Mouse (Mus musculus) cerebellum, adult 9-11 months (tissue): ENCODE measurements around the gene Zscan10.

ENCODE experiments used
- DNase-seq: peaks from one replicate; pipeline ENCODE4 v3.0.0; 2022

The Zscan10 gene

DNA sequence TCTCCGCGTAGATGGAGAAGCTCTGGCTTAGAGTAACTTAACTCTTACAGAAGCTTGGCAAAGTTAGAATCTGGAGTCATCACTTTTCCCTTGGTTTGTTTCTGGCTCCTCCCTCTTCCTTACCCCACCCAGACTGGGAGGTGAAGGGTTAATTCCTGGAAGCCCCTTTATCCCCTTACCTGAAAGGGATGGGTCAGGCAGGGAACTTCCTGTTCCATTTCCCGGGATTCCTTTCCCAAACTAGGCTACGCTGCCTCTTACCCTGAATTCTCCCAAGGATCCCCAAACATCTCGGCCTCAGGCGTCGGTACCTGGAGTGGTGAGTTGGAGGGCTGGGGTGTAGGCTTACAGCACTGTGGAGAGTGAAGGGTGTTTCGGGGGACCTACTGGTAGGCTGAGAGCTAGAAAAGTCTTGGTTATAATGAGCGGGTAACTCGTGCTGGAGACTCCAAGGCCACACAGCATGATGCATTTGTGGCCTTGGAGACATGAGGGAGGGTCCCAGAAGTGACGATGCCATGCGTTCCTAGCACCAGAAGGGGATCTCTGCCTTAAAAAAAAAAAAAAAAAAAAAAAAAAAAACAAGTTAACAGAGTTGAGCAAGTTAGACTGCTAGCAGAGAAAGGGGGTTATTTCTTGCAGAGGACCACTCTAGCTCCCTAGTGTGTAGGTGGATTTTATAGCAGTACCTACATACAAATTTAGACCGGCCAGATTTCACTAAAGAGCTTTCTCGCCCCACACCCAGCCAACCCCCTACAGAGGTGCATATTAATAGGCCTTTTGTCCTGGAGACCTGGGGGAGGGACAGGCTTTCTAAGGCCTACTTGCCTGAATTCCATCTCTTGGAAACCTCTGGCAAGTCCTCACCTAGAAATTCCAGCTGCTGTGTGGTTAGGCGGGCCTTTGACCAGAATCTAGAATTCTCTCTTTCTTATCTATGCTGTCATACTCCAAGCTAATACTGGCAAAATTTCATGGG lies at the start of gene Zscan10:
Gene Zscan10 (plus strand): TSS at position 216 of the 982 bp plus-strand sequence.
- DNase-seq = no peak

DNA sequence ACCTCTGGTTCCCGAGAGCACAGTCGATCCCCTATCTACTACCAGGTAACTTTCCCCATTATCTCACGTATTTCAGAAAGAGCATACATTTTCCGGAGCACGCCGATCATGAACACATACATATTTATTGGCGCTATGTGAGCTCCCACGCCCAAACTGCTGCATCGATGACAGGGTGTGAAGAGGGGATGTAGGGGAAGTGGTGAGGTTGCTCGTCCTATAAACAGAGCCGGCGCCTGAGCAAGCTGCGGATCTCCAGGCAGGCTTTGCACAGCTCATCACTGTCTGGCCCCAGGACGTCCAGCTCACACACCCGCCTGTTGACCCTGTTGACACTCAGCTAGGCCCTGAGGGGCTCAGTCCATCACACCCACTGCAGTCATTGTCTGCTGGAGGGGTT lies 49.8 kb upstream of the Zscan10 start:
- peak; percentile 67 for DNase-seq

- peak; percentile 66 for DNase-seq
Observed at GRCm38 (mm10) chr17:23551416-23551815, 49.2 kb upstream of the Zscan10 start.

DNA sequence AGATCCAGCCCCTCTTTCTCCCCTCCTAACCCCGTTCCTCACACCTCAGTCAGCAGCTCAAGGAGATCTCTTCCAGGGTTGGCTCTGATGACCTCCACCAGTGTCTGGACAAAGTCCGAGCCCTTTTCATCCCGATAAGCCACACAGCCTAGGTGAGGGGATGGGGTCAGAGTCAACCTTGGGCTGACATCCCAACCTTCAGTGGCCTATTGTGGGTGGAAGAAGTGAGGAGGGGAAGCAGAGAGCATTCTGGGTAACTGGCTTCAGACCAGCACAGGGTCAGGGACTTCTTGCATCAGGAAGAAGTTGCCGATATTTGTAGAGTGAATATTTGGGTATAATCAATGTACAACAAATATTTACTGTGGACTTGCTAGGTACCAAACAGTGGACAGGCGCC lies 48.7 kb upstream of the Zscan10 start:
- peak; percentile 59 for DNase-seq

DNA sequence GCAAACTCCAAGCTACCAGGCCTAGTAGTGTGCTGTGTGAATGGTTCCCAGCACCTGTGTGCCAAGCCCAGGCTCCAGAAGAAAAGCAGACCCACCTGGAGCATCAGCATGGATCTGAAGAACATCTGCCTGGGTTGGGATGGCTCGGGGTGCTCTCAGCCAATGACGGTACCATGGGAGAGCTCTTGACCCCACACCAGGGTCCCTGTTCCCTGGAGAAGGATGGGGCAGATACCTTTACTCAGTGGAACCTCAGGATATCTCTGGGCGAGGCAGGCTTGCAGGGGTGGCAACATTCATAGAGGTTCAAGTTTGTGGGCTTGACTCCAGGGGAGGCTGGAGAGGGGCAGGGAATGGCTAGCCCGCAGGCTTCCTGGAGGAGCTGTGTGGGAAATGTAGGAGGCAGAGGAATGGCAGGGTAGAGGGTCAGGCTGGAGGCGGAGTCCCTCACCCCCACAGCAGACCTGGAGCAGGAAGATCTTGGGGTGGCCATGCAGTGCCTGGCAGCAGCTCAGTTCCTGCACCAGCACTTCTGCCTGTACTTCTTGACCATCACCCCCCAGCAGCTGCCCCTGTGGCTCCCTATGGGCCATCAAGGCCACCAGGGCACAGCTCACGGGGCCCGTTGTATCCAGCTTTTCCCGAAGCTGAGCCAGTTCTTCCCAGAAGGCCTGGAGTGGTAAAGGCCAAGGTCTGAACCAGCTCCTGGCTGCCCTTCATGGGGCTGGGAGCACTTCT lies 47.6 kb upstream of the Zscan10 start:
- DNase-seq = peak; percentile 51

DNA sequence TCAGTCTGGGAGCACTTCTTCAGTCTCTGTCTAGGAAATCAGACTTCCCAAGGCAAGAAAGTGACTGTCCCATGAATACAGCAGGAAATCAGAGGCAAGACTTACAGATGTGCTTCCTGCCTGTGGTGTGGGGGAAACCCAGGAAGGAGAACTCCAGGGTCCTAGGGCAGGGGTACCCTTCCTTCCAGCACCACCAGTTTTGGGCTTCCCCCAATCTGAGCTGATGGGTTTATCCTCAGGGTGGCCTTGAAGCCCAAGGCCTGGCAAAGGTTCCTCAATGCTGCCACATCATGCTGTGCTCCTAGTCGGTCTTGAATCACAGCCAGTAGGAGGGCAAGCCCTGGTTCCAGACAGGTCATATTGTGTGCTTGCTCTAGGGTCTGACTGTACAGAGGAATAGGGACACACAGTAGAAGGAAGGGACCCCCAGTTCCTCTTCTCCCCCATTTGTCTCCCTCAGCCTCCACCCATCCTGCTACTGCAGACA lies 47.0 kb upstream of the Zscan10 start:
- DNase-seq = peak; percentile 53

GRCm38 (mm10) chr17:23554321-23554720 lies 46.3 kb upstream of the Zscan10 start:
- no peak for DNase-seq

- DNase-seq = no peak
Observed at GRCm38 (mm10) chr17:23555243-23555916, 45.3 kb upstream of the Zscan10 start.

DNA sequence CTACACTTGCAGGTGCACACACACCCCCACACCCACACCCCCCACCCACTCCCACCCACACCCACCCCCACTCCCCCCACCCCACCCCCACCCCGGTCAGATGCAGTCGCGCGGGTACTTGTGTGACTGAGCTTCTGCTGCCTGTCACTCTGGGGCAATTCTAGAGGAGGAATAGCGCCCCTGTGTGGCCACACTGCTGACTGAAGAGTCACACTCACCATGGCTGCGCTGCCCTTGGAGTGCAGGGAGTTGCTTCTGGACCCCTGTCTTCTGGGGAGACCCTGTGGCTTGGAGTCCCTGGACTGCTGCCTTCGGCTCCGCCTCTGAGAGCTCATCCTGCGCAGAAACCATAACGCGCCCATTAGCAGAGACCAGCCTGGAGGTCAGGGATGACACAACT lies 40.9 kb upstream of the Zscan10 start:
- peak; percentile 46 for DNase-seq

GRCm38 (mm10) chr17:23563595-23564367 lies 36.9 kb upstream of the Zscan10 start, which contains the start of gene Zfp213:
TSS of gene Zfp213 (minus strand) at chr17:23564238.
- peak; percentile 97 for DNase-seq

GRCm38 (mm10) chr17:23564368-23564715 lies 36.3 kb upstream of the Zscan10 start:
- no peak for DNase-seq

DNA sequence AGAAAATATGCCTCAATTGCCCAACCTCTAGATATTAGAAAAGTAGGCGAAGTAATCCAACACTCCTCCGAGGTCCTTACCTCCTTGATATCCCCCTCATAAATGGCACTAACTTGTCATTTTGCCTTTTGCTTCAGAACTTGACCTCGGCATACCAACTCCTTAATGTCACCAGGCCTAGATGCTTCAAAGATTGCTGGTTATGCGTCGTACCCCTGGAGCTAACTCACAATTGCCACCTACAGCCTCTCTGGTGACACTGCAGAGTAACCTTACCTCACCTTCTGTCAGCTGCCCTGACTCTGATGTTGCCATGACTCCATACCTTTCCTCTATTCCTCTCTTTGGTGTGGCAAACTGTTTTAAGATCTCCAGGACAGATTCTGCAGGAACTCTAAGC lies 33.9 kb upstream of the Zscan10 start:
- DNase-seq = no peak

DNA sequence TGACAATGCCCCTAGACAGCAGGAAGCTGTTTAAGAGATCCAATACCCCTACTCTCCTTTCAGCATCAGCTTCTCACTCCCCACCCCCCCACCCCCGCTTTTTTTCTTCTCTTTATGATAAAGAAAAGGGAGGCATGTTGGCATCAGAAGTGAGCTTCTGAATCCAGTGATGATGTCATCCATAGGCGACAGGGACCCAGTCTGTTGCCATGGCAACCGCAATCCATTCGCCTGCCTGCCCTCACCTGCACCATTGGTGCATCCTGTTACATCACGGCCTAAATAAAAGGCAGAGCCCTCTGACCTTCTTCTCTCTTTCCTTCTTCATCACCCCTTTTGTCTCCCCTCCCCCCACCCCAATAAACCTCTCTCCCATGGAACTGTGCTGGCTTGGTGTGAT lies 32.3 kb upstream of the Zscan10 start:
- DNase-seq = no peak

DNA sequence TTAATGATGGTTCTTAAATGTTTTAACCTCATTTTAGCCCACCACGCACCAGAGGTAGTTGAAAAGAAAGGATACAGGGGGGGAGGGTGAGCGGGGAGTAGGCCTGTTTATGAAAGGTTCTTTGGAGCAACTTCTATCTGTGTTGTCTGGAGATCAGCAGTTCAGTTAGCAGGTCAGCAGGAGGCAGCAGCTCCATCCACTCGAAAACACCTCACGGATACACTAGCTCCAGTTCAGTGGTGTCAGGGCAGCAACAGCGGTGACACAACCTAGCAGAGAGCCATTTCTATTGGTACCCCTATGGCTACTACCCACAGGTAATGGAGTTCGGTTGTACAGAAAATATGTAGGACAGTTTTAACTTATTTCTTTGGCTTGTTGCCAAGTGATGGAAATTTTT lies 30.6 kb upstream of the Zscan10 start:
- no peak for DNase-seq

GRCm38 (mm10) chr17:23571084-23571483 lies 29.6 kb upstream of the Zscan10 start:
- no peak for DNase-seq

- DNase-seq = no peak
Observed at GRCm38 (mm10) chr17:23572059-23572458, 28.6 kb upstream of the Zscan10 start.

- DNase-seq = no peak
Observed at GRCm38 (mm10) chr17:23574130-23574529, 26.5 kb upstream of the Zscan10 start.

DNA sequence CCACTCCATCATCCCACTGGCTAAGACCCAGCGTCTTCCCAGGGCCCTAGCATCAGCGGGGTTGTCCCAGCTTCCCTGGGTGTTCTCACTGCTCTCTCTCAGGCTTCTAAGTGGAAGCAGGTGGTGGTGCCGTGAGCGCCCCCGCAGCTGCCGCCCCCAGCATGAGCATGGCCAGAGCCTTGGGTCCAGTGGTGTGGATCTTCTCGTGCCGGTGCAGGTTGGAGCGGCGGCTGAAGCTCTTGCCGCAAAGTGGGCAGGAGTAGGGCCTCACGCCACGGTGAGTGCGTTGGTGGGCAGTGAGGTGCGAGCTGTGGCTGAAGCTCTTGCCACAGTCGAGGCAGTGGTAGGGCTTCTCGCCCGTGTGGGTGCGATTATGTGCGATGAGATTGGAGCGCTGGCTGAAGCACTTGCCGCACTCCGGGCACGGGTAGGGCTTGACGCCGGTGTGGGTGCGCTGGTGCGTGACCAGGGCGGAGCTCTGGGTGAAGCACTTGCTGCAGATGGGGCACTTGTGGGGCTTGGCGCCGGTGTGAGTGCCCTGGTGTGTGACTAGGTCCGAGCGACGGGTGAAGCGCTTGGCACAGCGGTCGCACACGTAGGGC lies 24.6 kb upstream of the Zscan10 start:
- no peak for DNase-seq

- DNase-seq = no peak
Observed at GRCm38 (mm10) chr17:23584786-23585185, 15.9 kb upstream of the Zscan10 start.

DNA sequence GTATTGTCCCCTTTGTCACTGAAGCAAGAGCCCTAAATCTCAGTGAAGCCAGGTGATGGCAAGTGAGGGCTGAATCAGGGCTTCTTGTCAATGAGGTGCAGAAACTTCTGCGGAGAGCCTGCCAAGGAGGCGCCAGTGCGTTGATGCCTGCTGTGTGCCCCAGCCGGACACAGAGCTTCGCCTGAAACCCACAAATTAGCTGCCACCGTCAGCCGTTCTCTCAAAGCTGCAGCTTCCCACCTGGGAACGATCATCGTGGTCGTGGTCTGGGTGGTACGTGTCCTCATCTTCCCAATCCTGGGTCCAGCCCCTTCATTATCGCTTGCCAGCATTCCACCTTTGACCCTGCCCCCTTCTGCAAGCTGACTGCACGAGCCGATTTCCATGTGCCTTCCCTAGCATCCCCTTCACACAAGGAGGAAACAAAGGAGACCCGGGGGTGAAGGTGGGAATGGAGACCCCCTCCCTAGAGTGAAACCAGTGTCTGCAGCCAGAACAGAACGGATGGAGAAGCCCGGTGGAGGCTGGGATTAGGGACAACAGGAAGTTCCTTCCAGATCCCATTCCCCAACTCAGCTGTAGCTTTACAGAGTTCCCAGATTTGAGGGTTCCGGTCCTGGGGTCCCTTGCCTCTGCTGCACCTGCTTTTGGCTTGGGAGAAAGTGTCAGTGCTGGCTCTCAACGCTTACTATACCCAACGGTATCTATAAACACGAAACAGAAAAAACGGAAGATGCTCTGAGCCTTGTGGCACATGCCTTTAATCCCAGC lies 14.8 kb upstream of the Zscan10 start:
- peak; percentile 80 for DNase-seq

- no peak for DNase-seq
Observed at GRCm38 (mm10) chr17:23587253-23587652, 13.4 kb upstream of the Zscan10 start.
